Mouse (Mus musculus): Measurements from ENCODE around the gene Tmem150a. TPM values are rescaled to one million over a fixed set of nuclear protein-coding genes. Genes with fewer than 3 reads are reported as not detected.

Gene Tmem150a
- polyA plus RNA-seq, 1 experiment from 2014 or later = 15.3 TPM

DNA sequence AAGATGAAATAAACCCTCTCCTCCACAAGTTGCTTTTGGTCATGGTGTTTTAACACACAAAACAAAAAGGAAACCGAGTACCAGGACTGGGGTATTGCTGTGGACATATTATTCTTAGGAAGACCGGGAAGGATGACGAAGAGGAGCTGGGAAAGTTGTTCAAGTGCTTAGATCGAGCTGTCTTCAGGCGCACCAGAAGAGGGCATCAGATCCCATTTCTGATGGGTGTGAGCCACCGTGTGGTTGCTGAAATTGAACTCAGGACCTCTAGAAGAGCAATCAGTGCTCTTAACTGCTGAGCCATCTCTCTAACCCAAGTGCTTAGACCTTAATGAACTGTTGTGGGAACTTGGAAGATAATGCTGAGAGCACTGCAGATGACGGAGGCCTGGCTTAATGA is 8.8 kb downstream of the Tmem150a start:
- 48% methylated on average over 7 of the region's 7 CpGs for WGBS
- Histone ChIP-seq H3K27me3 (ENCODE audit: control insufficient read depth, insufficient read depth, low read length) (no peaks in the 10 kb centered on the region), H3K36me3 (ENCODE audit: control insufficient read depth, insufficient read depth, low read length) (peaks cover 10% of the 10 kb centered on the region; the same call in 1 of the 2 replicates), H3K9ac (replicated peaks; ENCODE audit: low read depth, low read length) (no peak overlapping the region), H3K9me3 (ENCODE audit: control insufficient read depth, low read depth, low read length) (no peaks in the 10 kb centered on the region), H3K4me1 (ENCODE audit: control insufficient read depth, insufficient read depth, low read length) (peaks cover 19% of the 10 kb centered on the region; the same call in 1 of the 2 replicates), H3K4me2 (replicated peaks; ENCODE audit: low read depth, low read length) (no peak overlapping the region), H3K27ac (ENCODE audit: low read length) (no peak overlapping the region), H3K4me3 (ENCODE audit: low read depth, low read length) (no peak overlapping the region)
- ATAC-seq (ENCODE audit: insufficient number of reproducible peaks, insufficient read depth, low FRiP score, low read depth) = no peak

DNA sequence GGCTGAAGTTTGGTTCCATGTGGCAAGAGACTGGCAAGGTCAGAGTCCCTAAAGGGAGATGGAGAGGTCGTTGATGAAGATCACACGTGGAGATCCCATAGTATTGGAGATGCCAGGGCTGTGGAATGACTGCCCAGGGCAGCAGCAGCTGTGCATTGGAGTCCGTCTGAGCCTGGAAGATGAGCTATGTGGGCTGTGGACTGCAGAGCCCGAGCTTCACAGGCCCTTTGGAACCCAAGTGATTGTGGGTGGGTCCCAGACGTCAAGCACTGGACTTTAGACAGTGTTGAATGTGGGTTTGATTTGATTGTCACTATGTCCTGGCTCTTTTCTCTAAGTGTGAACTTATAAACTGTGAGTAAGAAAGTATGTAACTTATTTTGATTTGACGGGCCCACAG is 9.7 kb downstream of the Tmem150a start:
- no peak overlapping the region for H3K4me3 ChIP-seq (ENCODE audit: low read depth, low read length)
- H3K9me3 ChIP-seq (ENCODE audit: control insufficient read depth, low read depth, low read length) = no peaks in the 10 kb centered on the region
- peaks cover 16% of the 10 kb centered on the region; the same call in 1 of the 2 replicates for H3K4me1 ChIP-seq (ENCODE audit: control insufficient read depth, insufficient read depth, low read length)
- 68% methylated on average over 6 of the region's 6 CpGs for WGBS
- no peaks in the 10 kb centered on the region for H3K27me3 ChIP-seq (ENCODE audit: control insufficient read depth, insufficient read depth, low read length)
- H3K9ac ChIP-seq (replicated peaks; ENCODE audit: low read depth, low read length) = no peak overlapping the region
- no peak for ATAC-seq (ENCODE audit: insufficient number of reproducible peaks, insufficient read depth, low FRiP score, low read depth)
- H3K4me2 ChIP-seq (replicated peaks; ENCODE audit: low read depth, low read length) = no peak overlapping the region
- H3K36me3 ChIP-seq (ENCODE audit: control insufficient read depth, insufficient read depth, low read length) = peaks cover under 1% of the 10 kb centered on the region; the same call in 1 of the 2 replicates
- no peak overlapping the region for H3K27ac ChIP-seq (ENCODE audit: low read length)

DNA sequence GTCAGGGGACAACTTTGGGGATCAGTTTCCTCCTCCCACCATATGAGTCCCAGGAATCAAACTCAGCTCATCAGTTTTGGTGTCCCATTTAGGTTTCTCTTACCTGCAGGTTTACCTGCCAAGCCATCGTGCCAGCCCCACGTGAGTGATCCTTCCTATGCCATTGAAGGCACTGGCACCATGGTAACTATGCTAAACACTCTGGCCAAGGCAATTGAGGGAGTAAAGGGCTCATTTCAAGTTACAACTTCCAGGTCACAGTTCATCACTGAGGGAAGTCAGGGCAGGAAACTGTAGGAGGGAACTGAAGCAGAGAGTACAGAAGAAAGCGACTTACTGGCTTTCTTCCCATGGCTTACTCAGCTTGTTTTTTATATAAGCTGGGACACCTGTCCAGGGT is 11.1 kb downstream of the Tmem150a start:
- no peak overlapping the region for H3K4me3 ChIP-seq (ENCODE audit: low read depth, low read length)
- no peak for ATAC-seq (ENCODE audit: insufficient number of reproducible peaks, insufficient read depth, low FRiP score, low read depth)
- 71% methylated on average over 3 of the region's 3 CpGs for WGBS

DNA sequence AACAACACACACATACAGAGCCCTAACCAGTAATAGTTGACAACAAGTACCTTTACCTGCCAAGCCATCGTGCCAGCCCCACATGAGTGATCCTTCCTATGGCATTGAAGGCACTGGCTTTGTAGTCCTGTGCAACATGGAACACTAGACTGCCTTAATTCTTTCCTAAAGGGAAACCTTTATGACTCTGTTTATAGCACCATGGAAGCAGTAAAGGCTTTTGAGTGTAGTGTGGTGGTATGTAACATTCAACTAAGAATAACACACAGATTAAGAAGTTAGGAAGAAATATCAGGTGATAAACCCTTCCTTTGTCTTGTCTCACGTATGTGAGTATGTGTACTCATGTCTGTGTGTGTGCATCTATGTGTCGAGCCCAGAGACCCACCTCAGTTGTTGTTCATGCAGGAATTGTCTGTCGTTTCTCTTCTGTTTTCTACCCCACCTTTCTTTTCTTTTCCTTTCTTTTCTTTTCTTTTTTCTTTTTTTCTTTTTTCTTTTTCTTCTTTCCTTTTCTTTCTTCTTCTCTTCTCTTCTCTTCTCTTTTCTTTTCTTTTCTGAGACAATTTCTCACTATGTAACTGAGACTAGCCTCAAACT is 11.7 kb downstream of the Tmem150a start, which contains the start of gene Rnf181:
Gene Rnf181, minus strand, starts transcription at position 113 of the 600 bp plus-strand sequence.
- no peaks in the 10 kb centered on the region for H3K36me3 ChIP-seq (ENCODE audit: control insufficient read depth, insufficient read depth, low read length)
- H3K9me3 ChIP-seq (ENCODE audit: control insufficient read depth, low read depth, low read length) = no peaks in the 10 kb centered on the region
- no peak within 1 kb of the TSS for H3K9ac ChIP-seq (replicated peaks; ENCODE audit: low read depth, low read length)
- 77% methylated on average over 4 of the region's 4 CpGs for WGBS
- H3K4me3 ChIP-seq (ENCODE audit: low read depth, low read length) = no peak within 1 kb of the TSS
- no peak within 1 kb of the TSS for H3K27ac ChIP-seq (ENCODE audit: low read length)
- H3K4me1 ChIP-seq (ENCODE audit: control insufficient read depth, insufficient read depth, low read length) = peaks cover 9% of the 10 kb centered on the region; the same call in 1 of the 2 replicates
- H3K27me3 ChIP-seq (ENCODE audit: control insufficient read depth, insufficient read depth, low read length) = no peaks in the 10 kb centered on the region
- no peak within 1 kb of the TSS for H3K4me2 ChIP-seq (replicated peaks; ENCODE audit: low read depth, low read length)
- no peak for ATAC-seq (ENCODE audit: insufficient number of reproducible peaks, insufficient read depth, low FRiP score, low read depth)

More for the DNA sequence above, 11.1 kb downstream of the Tmem150a start:
- Histone ChIP-seq H3K9ac (replicated peaks; ENCODE audit: low read depth, low read length) (no peak overlapping the region), H3K4me2 (replicated peaks; ENCODE audit: low read depth, low read length) (no peak overlapping the region), H3K27ac (ENCODE audit: low read length) (no peak overlapping the region), H3K9me3 (ENCODE audit: control insufficient read depth, low read depth, low read length) (no peaks in the 10 kb centered on the region), H3K36me3 (ENCODE audit: control insufficient read depth, insufficient read depth, low read length) (no peaks in the 10 kb centered on the region), H3K4me1 (ENCODE audit: control insufficient read depth, insufficient read depth, low read length) (peaks cover 14% of the 10 kb centered on the region; the same call in 1 of the 2 replicates), H3K27me3 (ENCODE audit: control insufficient read depth, insufficient read depth, low read length) (no peaks in the 10 kb centered on the region)

DNA sequence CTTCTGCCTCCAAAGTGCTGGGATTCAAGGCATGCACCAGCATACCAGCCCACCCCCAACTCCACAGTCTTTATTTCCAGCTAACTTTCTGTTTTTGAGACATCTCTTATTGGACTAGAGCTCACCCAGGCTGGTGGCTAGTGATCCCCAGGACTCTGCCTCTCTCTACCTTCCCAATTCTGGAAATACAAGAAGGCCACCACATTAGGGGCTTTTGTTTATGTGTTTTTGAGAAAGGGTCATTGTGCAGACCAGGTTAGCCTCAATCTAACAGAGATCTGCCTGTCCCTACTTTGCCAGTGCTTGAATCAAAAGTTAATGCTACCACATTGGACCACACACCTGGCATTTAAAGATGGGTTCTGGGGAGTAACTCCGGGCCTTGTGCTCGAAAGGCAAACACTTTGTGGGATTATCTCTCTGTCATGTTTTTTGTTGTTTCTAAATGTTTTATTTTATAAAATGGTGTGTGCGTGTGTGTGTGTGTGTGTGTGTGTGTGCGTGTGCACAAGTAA is 12.3 kb downstream of the Tmem150a start:
- Histone ChIP-seq H3K4me3 (ENCODE audit: low read depth, low read length) (no peak overlapping the region), H3K9me3 (ENCODE audit: control insufficient read depth, low read depth, low read length) (no peaks in the 10 kb centered on the region), H3K9ac (replicated peaks; ENCODE audit: low read depth, low read length) (no peak overlapping the region), H3K4me1 (ENCODE audit: control insufficient read depth, insufficient read depth, low read length) (peaks cover 9% of the 10 kb centered on the region; the same call in 1 of the 2 replicates), H3K27ac (ENCODE audit: low read length) (no peak overlapping the region), H3K36me3 (ENCODE audit: control insufficient read depth, insufficient read depth, low read length) (no peaks in the 10 kb centered on the region), H3K27me3 (ENCODE audit: control insufficient read depth, insufficient read depth, low read length) (no peaks in the 10 kb centered on the region), H3K4me2 (replicated peaks; ENCODE audit: low read depth, low read length) (no peak overlapping the region)
- ATAC-seq (ENCODE audit: insufficient number of reproducible peaks, insufficient read depth, low FRiP score, low read depth) = no peak
- WGBS = 76% methylated on average over 4 of the region's 4 CpGs

DNA sequence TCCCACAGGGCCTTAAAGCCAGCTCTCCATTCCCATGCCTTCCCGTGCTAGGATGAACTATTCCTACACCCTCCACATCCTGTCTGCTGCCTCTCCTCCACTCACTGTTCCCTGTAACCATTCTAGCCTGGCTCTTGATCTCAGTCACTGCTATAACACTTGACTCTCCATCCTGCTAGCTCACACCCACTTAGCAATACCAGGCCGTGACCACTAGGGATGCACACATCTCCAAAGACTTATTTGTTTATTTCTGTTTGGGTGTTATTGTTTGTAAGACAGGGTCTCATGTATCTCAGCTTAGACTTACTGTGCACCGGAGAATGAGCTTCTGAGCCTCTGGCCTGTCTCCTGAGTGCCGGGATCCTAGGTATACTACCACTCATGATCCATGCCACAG is 14.3 kb downstream of the Tmem150a start:
- H3K4me2 ChIP-seq (replicated peaks; ENCODE audit: low read depth, low read length) = no peak overlapping the region
- 76% methylated on average over 4 of the region's 4 CpGs for WGBS
- no peaks in the 10 kb centered on the region for H3K27me3 ChIP-seq (ENCODE audit: control insufficient read depth, insufficient read depth, low read length)
- ATAC-seq (ENCODE audit: insufficient number of reproducible peaks, insufficient read depth, low FRiP score, low read depth) = no peak
- H3K9ac ChIP-seq (replicated peaks; ENCODE audit: low read depth, low read length) = no peak overlapping the region
- no peak overlapping the region for H3K4me3 ChIP-seq (ENCODE audit: low read depth, low read length)
- peaks cover 9% of the 10 kb centered on the region; the same call in 1 of the 2 replicates for H3K4me1 ChIP-seq (ENCODE audit: control insufficient read depth, insufficient read depth, low read length)
- no peaks in the 10 kb centered on the region for H3K36me3 ChIP-seq (ENCODE audit: control insufficient read depth, insufficient read depth, low read length)
- H3K27ac ChIP-seq (ENCODE audit: low read length) = no peak overlapping the region
- H3K9me3 ChIP-seq (ENCODE audit: control insufficient read depth, low read depth, low read length) = no peaks in the 10 kb centered on the region

DNA sequence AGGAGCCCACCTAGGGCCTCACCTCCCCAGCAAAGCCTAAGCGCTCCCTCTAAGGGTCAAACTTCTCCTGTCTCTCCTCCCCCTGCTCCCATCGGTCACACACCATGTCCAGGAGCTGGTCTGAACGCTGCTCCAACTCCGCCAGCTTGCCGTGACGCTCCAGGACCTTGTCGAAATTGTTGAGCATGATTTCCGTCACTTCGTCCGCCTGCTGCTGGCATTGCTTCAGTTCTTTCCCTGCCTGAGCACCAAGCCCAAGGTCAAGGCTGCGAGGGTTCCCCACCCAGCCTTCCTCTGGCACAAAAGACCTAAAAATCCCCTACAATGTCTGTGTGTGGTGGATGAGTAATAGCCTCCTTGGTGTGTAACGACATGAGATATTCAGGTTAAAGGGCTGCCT is 14.8 kb downstream of the Tmem150a start:
- Histone ChIP-seq H3K27me3 (ENCODE audit: control insufficient read depth, insufficient read depth, low read length) (no peaks in the 10 kb centered on the region), H3K4me1 (ENCODE audit: control insufficient read depth, insufficient read depth, low read length) (peaks cover 9% of the 10 kb centered on the region; the same call in 1 of the 2 replicates), H3K4me2 (replicated peaks; ENCODE audit: low read depth, low read length) (no peak overlapping the region), H3K27ac (ENCODE audit: low read length) (no peak overlapping the region), H3K9ac (replicated peaks; ENCODE audit: low read depth, low read length) (no peak overlapping the region), H3K9me3 (ENCODE audit: control insufficient read depth, low read depth, low read length) (no peaks in the 10 kb centered on the region), H3K4me3 (ENCODE audit: low read depth, low read length) (no peak overlapping the region), H3K36me3 (ENCODE audit: control insufficient read depth, insufficient read depth, low read length) (no peaks in the 10 kb centered on the region)
- ATAC-seq (ENCODE audit: insufficient number of reproducible peaks, insufficient read depth, low FRiP score, low read depth) = no peak
- 77% methylated on average over 12 of the region's 12 CpGs for WGBS

DNA sequence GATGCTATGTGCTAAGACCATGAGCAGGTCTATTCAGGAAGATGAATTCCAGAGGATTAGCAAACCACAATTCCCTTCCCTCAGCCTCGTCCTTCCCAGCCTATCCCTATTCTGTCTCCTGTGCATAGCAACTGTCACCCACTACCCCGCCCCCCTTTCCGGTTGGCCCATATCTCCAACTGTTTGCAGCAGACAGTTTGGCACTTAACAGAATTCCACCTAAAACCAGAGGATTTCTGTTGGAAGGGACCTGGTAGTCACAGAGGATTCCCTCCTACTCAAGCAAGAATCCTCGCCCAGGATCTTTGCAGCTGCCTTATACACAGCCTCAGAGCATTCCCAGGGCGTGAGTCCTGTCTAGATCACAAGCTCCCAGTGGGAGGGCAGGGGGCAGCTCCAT is 15.9 kb downstream of the Tmem150a start:
- no peaks in the 10 kb centered on the region for H3K9me3 ChIP-seq (ENCODE audit: control insufficient read depth, low read depth, low read length)
- no peaks in the 10 kb centered on the region for H3K36me3 ChIP-seq (ENCODE audit: control insufficient read depth, insufficient read depth, low read length)
- H3K27ac ChIP-seq (ENCODE audit: low read length) = peak overlapping the region; percentile 4; the same call in 1 of the 2 replicates
- no peak for ATAC-seq (ENCODE audit: insufficient number of reproducible peaks, insufficient read depth, low FRiP score, low read depth)
- H3K4me3 ChIP-seq (ENCODE audit: low read depth, low read length) = no peak overlapping the region
- no peaks in the 10 kb centered on the region for H3K27me3 ChIP-seq (ENCODE audit: control insufficient read depth, insufficient read depth, low read length)
- no peak overlapping the region for H3K9ac ChIP-seq (replicated peaks; ENCODE audit: low read depth, low read length)
- H3K4me2 ChIP-seq (replicated peaks; ENCODE audit: low read depth, low read length) = no peak overlapping the region
- peaks cover 9% of the 10 kb centered on the region; the same call in 1 of the 2 replicates for H3K4me1 ChIP-seq (ENCODE audit: control insufficient read depth, insufficient read depth, low read length)
- WGBS = 28% methylated on average over 5 of the region's 5 CpGs
